Comparison of ENCODE assay signal across 8 mouse cellular contexts in the genomic region with DNA sequence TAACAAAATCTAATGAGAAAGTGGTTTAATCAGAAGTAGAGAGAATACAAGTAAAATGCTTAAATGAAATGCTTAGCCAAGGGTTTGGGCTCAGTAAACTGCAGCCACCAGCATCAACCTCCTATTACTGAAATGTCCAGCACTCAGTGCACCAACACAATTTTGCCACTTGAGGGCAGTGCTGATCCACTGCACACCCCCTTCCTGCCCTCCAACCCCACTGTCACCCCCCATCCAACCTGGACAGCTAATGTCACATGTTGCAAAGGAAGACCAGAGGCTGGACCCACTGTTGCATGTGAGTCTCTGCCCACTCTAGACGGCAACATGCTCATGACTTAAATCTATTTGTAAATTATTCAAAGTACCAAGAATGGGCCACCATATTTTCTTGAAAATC.
A peak's percentile ranks its signal among the peaks of the same experiment; 100 is the strongest.
DNase-seq lines count a peak whose midpoint lies in the region; ATAC-seq lines count a peak whose summit lies in the region.

No protein-coding gene starts in this region.

- WGBS in intestine, embryonic 14.5 days = 67% methylated on average over 1 of the region's 1 CpGs
- 45% methylated on average over 1 of the region's 1 CpGs for WGBS in intestine, embryonic 16.5 days
- WGBS in embryonic facial prominence, embryonic 14.5 days = 82% methylated on average over 1 of the region's 1 CpGs
- WGBS in neural tube, embryonic 11.5 days = 65% methylated on average over 1 of the region's 1 CpGs

- H3K36me3 ChIP-seq in intestine, embryonic 14.5 days (ENCODE audit: control insufficient read depth, insufficient read depth, low read length) = 0 out of 2 replicates have a peak, but pooled peaks cover 4% of the 10 kb centered on the region
- H3K36me3 ChIP-seq in intestine, embryonic 16.5 days (ENCODE audit: control insufficient read depth, insufficient read depth, low read length) = no peaks in the 10 kb centered on the region
- H3K36me3 ChIP-seq in embryonic facial prominence, embryonic 14.5 days (ENCODE audit: control insufficient read depth, insufficient read depth, low read length) = no peaks in the 10 kb centered on the region
- peaks cover 2% of the 10 kb centered on the region for H3K36me3 ChIP-seq in neural tube, embryonic 11.5 days (ENCODE audit: control insufficient read depth, insufficient read depth, low read length)

- H3K9ac ChIP-seq in intestine, embryonic 14.5 days (ENCODE audit: low read length) = no peak overlapping the region
- H3K9ac ChIP-seq in intestine, embryonic 16.5 days (ENCODE audit: low read depth, low read length) = no peak overlapping the region
- no peak overlapping the region for H3K9ac ChIP-seq in embryonic facial prominence, embryonic 14.5 days (ENCODE audit: low read depth, low read length)
- no peak overlapping the region for H3K9ac ChIP-seq in neural tube, embryonic 11.5 days (ENCODE audit: low read length)

- no peaks in the 10 kb centered on the region for H3K27me3 ChIP-seq in intestine, embryonic 14.5 days (replicated peaks; ENCODE audit: control insufficient read depth, insufficient read depth, low read length)
- H3K27me3 ChIP-seq in intestine, embryonic 16.5 days (replicated peaks; ENCODE audit: control insufficient read depth, insufficient read depth, low read length) = no peaks in the 10 kb centered on the region
- H3K27me3 ChIP-seq in embryonic facial prominence, embryonic 14.5 days (replicated peaks; ENCODE audit: control insufficient read depth, insufficient read depth, low read length) = no peaks in the 10 kb centered on the region
- no peaks in the 10 kb centered on the region for H3K27me3 ChIP-seq in neural tube, embryonic 11.5 days (ENCODE audit: control insufficient read depth, insufficient read depth, low read length)

- no peak for ATAC-seq in intestine, embryonic 14.5 days (replicated peaks; ENCODE audit: low FRiP score, low TSS enrichment, low read depth)
- ATAC-seq in intestine, embryonic 16.5 days = no peak
- no peak for ATAC-seq in embryonic facial prominence, embryonic 14.5 days (ENCODE audit: low read depth)
- peak; percentile 43; the same call in 1 of the 2 replicates for ATAC-seq in neural tube, embryonic 11.5 days (ENCODE audit: insufficient read depth, low FRiP score, low TSS enrichment)

- H3K4me1 ChIP-seq in intestine, embryonic 14.5 days (replicated peaks; ENCODE audit: control insufficient read depth, insufficient read depth, low read length) = no peaks in the 10 kb centered on the region
- no peaks in the 10 kb centered on the region for H3K4me1 ChIP-seq in intestine, embryonic 16.5 days (ENCODE audit: control insufficient read depth, insufficient read depth, low read length)
- H3K4me1 ChIP-seq in embryonic facial prominence, embryonic 14.5 days (ENCODE audit: control insufficient read depth, insufficient read depth, low read length) = no peaks in the 10 kb centered on the region
- no peaks in the 10 kb centered on the region for H3K4me1 ChIP-seq in neural tube, embryonic 11.5 days (ENCODE audit: control insufficient read depth, insufficient read depth, low read length)

- peak; percentile 71 for DNase-seq in intestine, embryonic 14.5 days (ENCODE audit: low spot score)
- DNase-seq in CD8-positive naive resting alpha-beta T cell, adult 2 months (ENCODE audit: low read depth in 2 of 2, low spot score in 2 of 2) = peak; percentile 7 to 27
- DNase-seq in adrenal gland, adult 2 months = peak; percentile 65
- DNase-seq in embryonic facial prominence, embryonic 14.5 days (ENCODE audit: low spot score) = peak; percentile 6
- DNase-seq in kidney, postnatal 4 days = peak; percentile 68 to 72
- DNase-seq in neural tube, embryonic 11.5 days (ENCODE audit: low spot score) = peak; percentile 54
- no peak for DNase-seq in urinary bladder, postnatal 10 days (ENCODE audit: low spot score)

- no peak overlapping the region for H3K4me3 ChIP-seq in intestine, embryonic 14.5 days (ENCODE audit: low read depth, low read length)
- H3K4me3 ChIP-seq in intestine, embryonic 16.5 days (ENCODE audit: low read length) = no peak overlapping the region
- H3K4me3 ChIP-seq in embryonic facial prominence, embryonic 14.5 days (ENCODE audit: low read depth, low read length) = no peak overlapping the region
- no peak overlapping the region for H3K4me3 ChIP-seq in neural tube, embryonic 11.5 days (ENCODE audit: low read depth, low read length)

- H3K27ac ChIP-seq in intestine, embryonic 14.5 days (ENCODE audit: low read depth) = no peak overlapping the region
- no peak overlapping the region for H3K27ac ChIP-seq in intestine, embryonic 16.5 days (ENCODE audit: low read length)
- H3K27ac ChIP-seq in embryonic facial prominence, embryonic 14.5 days (replicated peaks; ENCODE audit: low read depth, low read length) = no peak overlapping the region
- no peak overlapping the region for H3K27ac ChIP-seq in neural tube, embryonic 11.5 days (ENCODE audit: low read depth, low read length)

- no peaks in the 10 kb centered on the region for H3K9me3 ChIP-seq in intestine, embryonic 14.5 days (ENCODE audit: control insufficient read depth, low read length)
- H3K9me3 ChIP-seq in intestine, embryonic 16.5 days (ENCODE audit: control insufficient read depth, low read length) = no peaks in the 10 kb centered on the region
- H3K9me3 ChIP-seq in embryonic facial prominence, embryonic 14.5 days (ENCODE audit: control insufficient read depth, low read length) = no peaks in the 10 kb centered on the region
- H3K9me3 ChIP-seq in neural tube, embryonic 11.5 days (ENCODE audit: control insufficient read depth, low read length) = no peaks in the 10 kb centered on the region

- H3K4me2 ChIP-seq in intestine, embryonic 14.5 days (ENCODE audit: low read length) = no peak overlapping the region
- no peak overlapping the region for H3K4me2 ChIP-seq in intestine, embryonic 16.5 days (ENCODE audit: low read depth, low read length)
- H3K4me2 ChIP-seq in embryonic facial prominence, embryonic 14.5 days (ENCODE audit: low read depth, low read length) = no peak overlapping the region
- no peak overlapping the region for H3K4me2 ChIP-seq in neural tube, embryonic 11.5 days (ENCODE audit: low read depth)
